Mouse (Mus musculus): ENCODE data around the gene Grip1. TPM values are rescaled to one million over a fixed set of nuclear protein-coding genes. Genes with fewer than 3 reads are reported as not detected.

The Grip1 gene
- polyA plus RNA-seq, 1 experiment from 2014 or later, result 4.1 TPM

DNA sequence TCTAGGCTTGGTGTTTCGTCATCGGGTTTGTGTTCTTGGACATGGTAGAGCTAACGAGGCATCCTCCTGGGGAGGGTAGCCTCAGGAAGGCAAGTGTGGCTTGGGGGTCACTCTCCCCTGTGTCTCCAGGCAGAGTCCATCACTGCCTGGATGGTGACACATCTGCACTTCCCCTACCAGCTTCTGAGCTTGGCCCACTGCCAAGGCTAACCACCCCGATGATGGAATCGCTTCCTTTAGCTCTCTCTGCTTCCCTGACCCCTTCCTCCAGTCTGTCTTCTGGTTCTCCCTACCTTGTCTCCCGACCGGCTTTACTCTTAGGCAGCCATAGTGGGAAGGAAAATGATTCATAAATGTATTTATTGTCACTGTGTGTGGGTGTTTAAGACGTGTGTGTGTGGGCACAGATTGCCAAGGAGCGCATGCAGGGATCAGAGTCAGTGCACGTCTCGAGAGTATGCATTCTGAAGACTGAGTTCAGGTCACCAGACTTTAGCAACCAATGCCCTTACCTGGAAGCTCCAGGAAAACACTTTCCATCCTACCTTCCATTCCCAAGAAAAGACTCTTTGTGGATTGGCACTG lies 415.5 kb downstream of the Grip1 start:
- H3K4me3 ChIP-seq (replicated peaks), result no peak overlapping the region
- H3K4me1 ChIP-seq, result no peaks in the 10 kb centered on the region
- ATAC-seq (replicated peaks; ENCODE audit: low FRiP score), result no peak
- no peaks in the 10 kb centered on the region for H3K36me3 ChIP-seq
- 0 out of 2 replicates have a peak, but pooled peaks cover 7% of the 10 kb centered on the region for H3K9me3 ChIP-seq (replicated peaks)
- no peak overlapping the region for H3K27ac ChIP-seq
- H3K9ac ChIP-seq, result no peak overlapping the region
- no peak overlapping the region for H3K4me2 ChIP-seq
- H3K27me3 ChIP-seq, result no peaks in the 10 kb centered on the region
- WGBS, result 77% methylated on average over 11 of the region's 11 CpGs

GRCm38 (mm10) chr10:119876721-119877120 lies 423.1 kb downstream of the Grip1 start:
- no peaks in the 10 kb centered on the region for H3K9me3 ChIP-seq (replicated peaks)
- no peak overlapping the region for H3K9ac ChIP-seq
- no peaks in the 10 kb centered on the region for H3K4me1 ChIP-seq
- WGBS, result 55% methylated on average over 6 of the region's 6 CpGs
- H3K36me3 ChIP-seq, result no peaks in the 10 kb centered on the region
- ATAC-seq (replicated peaks; ENCODE audit: low FRiP score), result no peak
- no peak overlapping the region for H3K4me2 ChIP-seq
- H3K27ac ChIP-seq, result no peak overlapping the region
- H3K4me3 ChIP-seq (replicated peaks), result no peak overlapping the region
- no peaks in the 10 kb centered on the region for H3K27me3 ChIP-seq

GRCm38 (mm10) chr10:119878331-119878730 lies 424.7 kb downstream of the Grip1 start:
- no peak for ATAC-seq (replicated peaks; ENCODE audit: low FRiP score)
- H3K4me2 ChIP-seq, result no peak overlapping the region

GRCm38 (mm10) chr10:119884591-119884990 lies 431.0 kb downstream of the Grip1 start:
- no peak for ATAC-seq (replicated peaks; ENCODE audit: low FRiP score)

More at GRCm38 (mm10) chr10:119878331-119878730, 424.7 kb downstream of the Grip1 start:
- Histone ChIP-seq H3K9me3 (replicated peaks) (no peaks in the 10 kb centered on the region), H3K27me3 (no peaks in the 10 kb centered on the region), H3K27ac (no peak overlapping the region), H3K9ac (no peak overlapping the region), H3K4me1 (no peaks in the 10 kb centered on the region), H3K4me3 (replicated peaks) (no peak overlapping the region), H3K36me3 (no peaks in the 10 kb centered on the region)
- 32% methylated on average over 12 of the region's 12 CpGs for WGBS

GRCm38 (mm10) chr10:119885563-119885962 lies 431.9 kb downstream of the Grip1 start:
- H3K36me3 ChIP-seq, result no peaks in the 10 kb centered on the region
- no peaks in the 10 kb centered on the region for H3K9me3 ChIP-seq (replicated peaks)
- no peaks in the 10 kb centered on the region for H3K4me1 ChIP-seq
- no peak overlapping the region for H3K4me3 ChIP-seq (replicated peaks)
- no peak overlapping the region for H3K9ac ChIP-seq
- H3K27me3 ChIP-seq, result no peaks in the 10 kb centered on the region
- 84% methylated on average over 6 of the region's 6 CpGs for WGBS
- H3K27ac ChIP-seq, result no peak overlapping the region
- ATAC-seq (replicated peaks; ENCODE audit: low FRiP score), result no peak
- H3K4me2 ChIP-seq, result no peak overlapping the region

More at GRCm38 (mm10) chr10:119884591-119884990, 431.0 kb downstream of the Grip1 start:
- Histone ChIP-seq H3K27ac (no peak overlapping the region), H3K36me3 (no peaks in the 10 kb centered on the region), H3K4me3 (replicated peaks) (no peak overlapping the region), H3K4me1 (no peaks in the 10 kb centered on the region), H3K9me3 (replicated peaks) (no peaks in the 10 kb centered on the region), H3K9ac (no peak overlapping the region), H3K27me3 (no peaks in the 10 kb centered on the region), H3K4me2 (no peak overlapping the region)
- 74% methylated on average over 9 of the region's 9 CpGs for WGBS

DNA sequence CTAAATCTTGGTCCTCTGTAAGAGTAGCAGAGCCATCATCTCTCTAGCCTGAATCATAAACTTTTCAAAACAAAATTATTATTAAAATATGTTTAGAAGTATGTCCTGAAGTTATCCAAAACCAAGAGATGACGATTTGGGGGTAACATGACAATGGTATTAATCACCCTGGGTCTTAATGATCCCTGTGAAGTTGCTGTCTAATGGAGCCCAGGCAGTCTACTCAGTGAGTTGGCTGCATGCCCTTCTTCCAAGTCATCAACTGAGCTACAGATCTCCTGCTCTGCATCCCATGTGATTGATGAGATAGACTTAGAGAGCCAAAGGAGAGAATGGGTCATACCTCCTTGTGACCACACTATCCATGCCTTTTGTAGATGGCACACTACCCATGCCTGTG lies 433.1 kb downstream of the Grip1 start:
- 68% methylated on average over 1 of the region's 1 CpGs for WGBS
- Histone ChIP-seq H3K4me3 (replicated peaks) (no peak overlapping the region), H3K4me2 (no peak overlapping the region), H3K27me3 (no peaks in the 10 kb centered on the region), H3K27ac (no peak overlapping the region), H3K36me3 (no peaks in the 10 kb centered on the region), H3K4me1 (no peaks in the 10 kb centered on the region), H3K9ac (no peak overlapping the region), H3K9me3 (replicated peaks) (no peaks in the 10 kb centered on the region)
- no peak for ATAC-seq (replicated peaks; ENCODE audit: low FRiP score)

DNA sequence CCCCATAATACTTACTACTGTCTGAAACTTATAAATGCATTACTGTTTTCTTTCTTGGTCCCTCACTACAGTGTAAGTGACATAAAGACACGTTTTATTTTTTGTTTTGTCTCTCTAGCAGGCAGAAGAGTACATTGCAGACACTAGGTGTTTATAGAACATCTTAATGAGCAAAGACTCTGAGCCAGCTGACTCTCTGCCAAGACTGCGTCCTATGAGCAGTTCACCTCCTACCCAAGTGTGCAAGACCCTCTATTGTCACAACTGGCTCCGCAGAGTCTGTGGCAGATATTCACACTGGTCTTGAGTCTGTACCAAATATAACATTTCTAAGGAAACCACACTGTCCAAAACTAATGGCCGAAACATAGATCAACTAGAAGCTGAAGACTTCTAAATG lies 449.1 kb downstream of the Grip1 start:
- 59% methylated on average over 4 of the region's 4 CpGs for WGBS
- H3K9me3 ChIP-seq (replicated peaks), result no peaks in the 10 kb centered on the region

GRCm38 (mm10) chr10:119906869-119907268 lies 453.2 kb downstream of the Grip1 start:
- Histone ChIP-seq H3K4me3 (replicated peaks) (no peak overlapping the region), H3K9me3 (replicated peaks) (no peaks in the 10 kb centered on the region), H3K4me2 (no peak overlapping the region), H3K4me1 (no peaks in the 10 kb centered on the region), H3K36me3 (no peaks in the 10 kb centered on the region), H3K27ac (no peak overlapping the region), H3K27me3 (no peaks in the 10 kb centered on the region), H3K9ac (no peak overlapping the region)
- ATAC-seq (replicated peaks; ENCODE audit: low FRiP score), result no peak
- 82% methylated on average over 7 of the region's 7 CpGs for WGBS

More for the DNA sequence above, 449.1 kb downstream of the Grip1 start:
- no peak overlapping the region for H3K4me2 ChIP-seq
- no peak overlapping the region for H3K4me3 ChIP-seq (replicated peaks)
- H3K27ac ChIP-seq, result no peak overlapping the region
- H3K27me3 ChIP-seq, result no peaks in the 10 kb centered on the region
- ATAC-seq (replicated peaks; ENCODE audit: low FRiP score), result no peak
- H3K4me1 ChIP-seq, result no peaks in the 10 kb centered on the region
- H3K9ac ChIP-seq, result no peak overlapping the region
- no peaks in the 10 kb centered on the region for H3K36me3 ChIP-seq

GRCm38 (mm10) chr10:119917995-119918394 lies 464.4 kb downstream of the Grip1 start:
- Histone ChIP-seq H3K27me3 (no peaks in the 10 kb centered on the region), H3K9ac (no peak overlapping the region), H3K9me3 (replicated peaks) (no peaks in the 10 kb centered on the region), H3K4me1 (no peaks in the 10 kb centered on the region), H3K4me3 (replicated peaks) (no peak overlapping the region), H3K27ac (no peak overlapping the region), H3K36me3 (no peaks in the 10 kb centered on the region), H3K4me2 (no peak overlapping the region)
- 87% methylated on average over 9 of the region's 9 CpGs for WGBS
- ATAC-seq (replicated peaks; ENCODE audit: low FRiP score), result no peak

DNA sequence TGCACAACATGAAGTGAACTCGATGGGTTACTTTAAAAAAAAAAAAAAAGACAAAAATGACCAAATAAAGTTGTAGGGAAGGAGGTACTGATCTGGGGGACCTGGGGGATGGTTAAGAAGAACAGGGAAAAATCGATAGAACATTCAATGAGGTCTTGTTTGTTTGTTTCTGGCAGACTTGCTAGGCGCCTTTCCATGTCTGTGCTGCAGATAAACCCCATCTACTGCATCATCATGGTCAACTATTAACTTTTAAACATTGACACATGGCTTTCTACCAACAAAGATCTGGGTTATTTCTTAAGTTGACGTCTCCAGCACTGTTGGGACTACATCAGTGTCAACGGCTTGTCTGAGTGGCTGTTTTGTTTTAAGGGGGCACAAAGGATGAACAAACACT lies 474.3 kb downstream of the Grip1 start:
- Histone ChIP-seq H3K9me3 (replicated peaks) (no peaks in the 10 kb centered on the region), H3K4me3 (replicated peaks) (no peak overlapping the region), H3K4me1 (no peaks in the 10 kb centered on the region), H3K9ac (no peak overlapping the region), H3K27me3 (no peaks in the 10 kb centered on the region), H3K36me3 (no peaks in the 10 kb centered on the region), H3K4me2 (no peak overlapping the region), H3K27ac (no peak overlapping the region)
- WGBS, result 85% methylated on average over 5 of the region's 5 CpGs
- no peak for ATAC-seq (replicated peaks; ENCODE audit: low FRiP score)

- no peaks in the 10 kb centered on the region for H3K9me3 ChIP-seq (replicated peaks)
- WGBS, result 58% methylated on average over 2 of the region's 2 CpGs
Measured at GRCm38 (mm10) chr10:119928921-119929320, 475.3 kb downstream of the Grip1 start.

GRCm38 (mm10) chr10:119932794-119933193 lies 479.2 kb downstream of the Grip1 start:
- no peak for ATAC-seq (replicated peaks; ENCODE audit: low FRiP score)
- Histone ChIP-seq H3K27ac (no peak overlapping the region), H3K9ac (no peak overlapping the region), H3K4me1 (no peaks in the 10 kb centered on the region), H3K36me3 (no peaks in the 10 kb centered on the region), H3K27me3 (no peaks in the 10 kb centered on the region), H3K9me3 (replicated peaks) (no peaks in the 10 kb centered on the region), H3K4me3 (replicated peaks) (no peak overlapping the region), H3K4me2 (no peak overlapping the region)
- 54% methylated on average over 4 of the region's 4 CpGs for WGBS

More at GRCm38 (mm10) chr10:119928921-119929320, 475.3 kb downstream of the Grip1 start:
- Histone ChIP-seq H3K36me3 (no peaks in the 10 kb centered on the region), H3K9ac (no peak overlapping the region), H3K4me2 (no peak overlapping the region), H3K4me1 (no peaks in the 10 kb centered on the region), H3K27me3 (no peaks in the 10 kb centered on the region), H3K27ac (no peak overlapping the region), H3K4me3 (replicated peaks) (no peak overlapping the region)
- ATAC-seq (replicated peaks; ENCODE audit: low FRiP score), result no peak

GRCm38 (mm10) chr10:119933362-119933761 lies 479.7 kb downstream of the Grip1 start:
- Histone ChIP-seq H3K27me3 (no peaks in the 10 kb centered on the region), H3K4me1 (no peaks in the 10 kb centered on the region), H3K9ac (no peak overlapping the region), H3K4me2 (no peak overlapping the region), H3K9me3 (replicated peaks) (no peaks in the 10 kb centered on the region), H3K27ac (no peak overlapping the region), H3K4me3 (replicated peaks) (no peak overlapping the region), H3K36me3 (no peaks in the 10 kb centered on the region)
- 95% methylated on average over 5 of the region's 5 CpGs for WGBS
- no peak for ATAC-seq (replicated peaks; ENCODE audit: low FRiP score)
